Comparison of ENCODE assay signal across 17 mouse cellular contexts in genomic region chr11:106179711-106180448, GRCm38 (mm10). TPM values are rescaled to one million over a fixed set of nuclear protein-coding genes. Genes with fewer than 3 reads are reported as not detected.
DNase-seq lines count a peak whose midpoint lies in the region; ATAC-seq and TF ChIP-seq lines count a peak whose summit lies in the region.
"Had no signal": no experiment of that assay in that cellular context is flagged by ENCODE, and none has a peak within 500 bp of the region (broad histone marks: within the 10 kb centered on the region; RNA-seq: fewer than 3 reads in every experiment).

No protein-coding gene starts in this region.

- no peak overlapping the region for H3K4me2 ChIP-seq in forebrain, postnatal 0 days (ENCODE audit: low read depth)
- no peak overlapping the region for H3K4me2 ChIP-seq in forebrain, embryonic 13.5 days
- H3K4me2 ChIP-seq in liver, postnatal 0 days (ENCODE audit: low read depth, low read length), result no peak overlapping the region
- H3K4me2 ChIP-seq in liver, embryonic 11.5 days, result no peak overlapping the region
- H3K4me2 ChIP-seq: lung, embryonic 14.5 days; midbrain, embryonic 12.5 days; neural tube, embryonic 12.5 days had no signal

- DNase-seq in forebrain, postnatal 0 days, result no peak
- DNase-seq in liver, postnatal 0 days, result no peak
- DNase-seq in liver, embryonic 11.5 days (ENCODE audit: low spot score), result no peak
- DNase-seq in cerebellum, adult 8-10 months, result peak; percentile 70
- DNase-seq in B cell, adult 2 months, result no peak
- no peak for DNase-seq in ovary, postnatal 36 days (ENCODE audit: low spot score)
- DNase-seq: lung, embryonic 14.5 days; thymus, postnatal 25 days had no signal

- ATAC-seq in forebrain, postnatal 0 days, result peak; percentile 25; the same call in 1 of the 2 replicates
- ATAC-seq in forebrain, embryonic 13.5 days, result no peak
- peak; percentile 72; the same call in 1 of the 2 replicates for ATAC-seq in liver, postnatal 0 days
- no peak for ATAC-seq in liver, embryonic 11.5 days (replicated peaks; ENCODE audit: low FRiP score)
- 0 out of 2 replicates have a peak, but pooled peaks have one; percentile 19 for ATAC-seq in neutrophil, adult 5-6 weeks (ENCODE audit: extremely low read depth, insufficient number of reproducible peaks, low FRiP score, poor library complexity, severe bottlenecking)

- no peak overlapping the region for H3K27ac ChIP-seq in forebrain, postnatal 0 days (ENCODE audit: low read depth, low read length)
- H3K27ac ChIP-seq in forebrain, embryonic 13.5 days, result no peak overlapping the region
- H3K27ac ChIP-seq in liver, postnatal 0 days (ENCODE audit: low read depth), result no peak overlapping the region
- no peak overlapping the region for H3K27ac ChIP-seq in liver, embryonic 11.5 days (ENCODE audit: low read depth, low read length)
- H3K27ac ChIP-seq: kidney, postnatal 0 days; midbrain, embryonic 12.5 days; neural tube, embryonic 12.5 days had no signal

- WGBS in forebrain, postnatal 0 days, result 72% methylated on average over 7 of the region's 7 CpGs
- WGBS in forebrain, embryonic 13.5 days, result 82% methylated on average over 7 of the region's 7 CpGs
- WGBS in liver, postnatal 0 days (ENCODE audit: insufficient replicate concordance), result 70% methylated on average over 7 of the region's 7 CpGs
- WGBS in liver, embryonic 11.5 days, result 71% methylated on average over 7 of the region's 7 CpGs

- no peak overlapping the region for H3K9ac ChIP-seq in forebrain, postnatal 0 days
- H3K9ac ChIP-seq in forebrain, embryonic 13.5 days, result no peak overlapping the region
- H3K9ac ChIP-seq in liver, postnatal 0 days (replicated peaks), result no peak overlapping the region
- no peak overlapping the region for H3K9ac ChIP-seq in liver, embryonic 11.5 days (ENCODE audit: low read depth, low read length)
- H3K9ac ChIP-seq: lung, embryonic 14.5 days; midbrain, embryonic 12.5 days; neural tube, embryonic 12.5 days had no signal

- no peak for TF ChIP-seq CTCF in forebrain, postnatal 0 days (IDR thresholded peaks at IDR 0.05; ENCODE audit: low read depth)
- no peak for TF ChIP-seq CTCF in liver, postnatal 0 days (IDR thresholded peaks at IDR 0.05; ENCODE audit: low read depth)

- no peaks in the 10 kb centered on the region for H3K4me1 ChIP-seq in forebrain, postnatal 0 days (ENCODE audit: insufficient read depth)
- H3K4me1 ChIP-seq in forebrain, embryonic 13.5 days, result no peaks in the 10 kb centered on the region
- H3K4me1 ChIP-seq in liver, postnatal 0 days (ENCODE audit: insufficient read depth), result peaks cover 7% of the 10 kb centered on the region
- H3K4me1 ChIP-seq in liver, embryonic 11.5 days (replicated peaks; ENCODE audit: control insufficient read depth, insufficient read depth, low read length), result peaks cover 20% of the 10 kb centered on the region
- H3K4me1 ChIP-seq: midbrain, embryonic 12.5 days; neural tube, embryonic 12.5 days had no signal

- no peaks in the 10 kb centered on the region for H3K9me3 ChIP-seq in forebrain, postnatal 0 days (ENCODE audit: low read length)
- H3K9me3 ChIP-seq in forebrain, embryonic 13.5 days (replicated peaks), result no peaks in the 10 kb centered on the region
- no peaks in the 10 kb centered on the region for H3K9me3 ChIP-seq in liver, postnatal 0 days (ENCODE audit: low read length)
- H3K9me3 ChIP-seq in liver, embryonic 11.5 days (ENCODE audit: control insufficient read depth, low read length), result no peaks in the 10 kb centered on the region
- H3K9me3 ChIP-seq: midbrain, embryonic 12.5 days; neural tube, embryonic 12.5 days had no signal

- H3K27me3 ChIP-seq in forebrain, postnatal 0 days (ENCODE audit: insufficient read depth, low read length), result no peaks in the 10 kb centered on the region
- no peaks in the 10 kb centered on the region for H3K27me3 ChIP-seq in forebrain, embryonic 13.5 days
- H3K27me3 ChIP-seq in liver, postnatal 0 days (ENCODE audit: insufficient read depth, low read length), result no peaks in the 10 kb centered on the region
- no peaks in the 10 kb centered on the region for H3K27me3 ChIP-seq in liver, embryonic 11.5 days (replicated peaks; ENCODE audit: control insufficient read depth, insufficient read depth, low read length)
- H3K27me3 ChIP-seq: midbrain, embryonic 12.5 days; neural tube, embryonic 12.5 days had no signal

- H3K4me3 ChIP-seq in forebrain, postnatal 0 days (ENCODE audit: low read depth, low read length), result no peak overlapping the region
- H3K4me3 ChIP-seq in forebrain, embryonic 13.5 days, result no peak overlapping the region
- H3K4me3 ChIP-seq in liver, postnatal 0 days (ENCODE audit: low read depth, low read length), result no peak overlapping the region
- H3K4me3 ChIP-seq in liver, embryonic 11.5 days (ENCODE audit: low read depth, low read length), result no peak overlapping the region
- H3K4me3 ChIP-seq: midbrain, embryonic 12.5 days; neural tube, embryonic 12.5 days had no signal

- no peak for TF ChIP-seq EP300 in liver, postnatal 0 days (IDR thresholded peaks at IDR 0.05; ENCODE audit: low read depth)

- peaks cover 4% of the 10 kb centered on the region; the same call in 1 of the 2 replicates for H3K36me3 ChIP-seq in forebrain, postnatal 0 days (ENCODE audit: insufficient read depth)
- peaks cover 23% of the 10 kb centered on the region for H3K36me3 ChIP-seq in forebrain, embryonic 13.5 days (ENCODE audit: poor library complexity, severe bottlenecking)
- peaks cover 3% of the 10 kb centered on the region; the same call in 1 of the 2 replicates for H3K36me3 ChIP-seq in liver, postnatal 0 days (replicated peaks; ENCODE audit: insufficient read depth, low read length)
- no peaks in the 10 kb centered on the region for H3K36me3 ChIP-seq in liver, embryonic 11.5 days (ENCODE audit: control insufficient read depth, insufficient read depth, low read length)

RNA-seq across cellular contexts. Expression of gene Limd2, which starts 19.2 kb away (rescaled TPM):
- 83.9 and 85.0 TPM in 2 replicates for total RNA-seq in forebrain, postnatal 0 days (2014; rRNA removed)
- 171 and 189 TPM in 2 replicates for polyA plus RNA-seq in forebrain, postnatal 0 days (2015; fragmentation: Nextera tagmentation; extraction: Ambion mirVana)
- 253 and 279 TPM in 2 replicates for polyA plus RNA-seq in forebrain, embryonic 13.5 days (2015; fragmentation: Nextera tagmentation; extraction: Ambion mirVana)
- polyA plus RNA-seq in liver, postnatal 0 days (2015; fragmentation: Nextera tagmentation; extraction: Ambion mirVana), result 77.5 and 77.7 TPM in 2 replicates
- 172 and 182 TPM in 2 replicates for polyA plus RNA-seq in liver, embryonic 11.5 days (2014; fragmentation: Nextera tagmentation; extraction: Ambion mirVana)
- total RNA-seq in neutrophil, adult 5-6 weeks (2017), result 145 and 154 TPM in 2 replicates

RNA-seq across cellular contexts. Expression of gene Gm10840, which starts 19.2 kb away (rescaled TPM):
- total RNA-seq in forebrain, postnatal 0 days (2014; rRNA removed), result not detected in 2 replicates
- 0.67 and 0.82 TPM in 2 replicates for polyA plus RNA-seq in forebrain, postnatal 0 days (2015; fragmentation: Nextera tagmentation; extraction: Ambion mirVana)
- not detected in 2 replicates for polyA plus RNA-seq in forebrain, embryonic 13.5 days (2015; fragmentation: Nextera tagmentation; extraction: Ambion mirVana)
- polyA plus RNA-seq in liver, postnatal 0 days (2015; fragmentation: Nextera tagmentation; extraction: Ambion mirVana), result not detected in 2 replicates
- polyA plus RNA-seq in liver, embryonic 11.5 days (2014; fragmentation: Nextera tagmentation; extraction: Ambion mirVana), result not detected in 2 replicates
- total RNA-seq in neutrophil, adult 5-6 weeks (2017), result 2.4 and 4.1 TPM in 2 replicates
- total RNA-seq: adrenal gland, adult 18-20 months; common myeloid progenitor, adult 5-6 weeks; gastrocnemius, postnatal 4 days had no signal
- polyA plus RNA-seq: heart, postnatal 0 days; kidney, postnatal 0 days; lung, embryonic 14.5 days; neural tube, embryonic 12.5 days had no signal

RNA-seq across cellular contexts. Expression of gene Strada, which starts 22.1 kb away (rescaled TPM):
- total RNA-seq in forebrain, postnatal 0 days (2014; rRNA removed), result 23.4 and 34.8 TPM in 2 replicates
- 20.0 and 23.7 TPM in 2 replicates for polyA plus RNA-seq in forebrain, postnatal 0 days (2015; fragmentation: Nextera tagmentation; extraction: Ambion mirVana)
- polyA plus RNA-seq in forebrain, embryonic 13.5 days (2015; fragmentation: Nextera tagmentation; extraction: Ambion mirVana), result 33.4 and 33.5 TPM in 2 replicates
- 4.6 and 4.9 TPM in 2 replicates for polyA plus RNA-seq in liver, postnatal 0 days (2015; fragmentation: Nextera tagmentation; extraction: Ambion mirVana)
- 22.0 and 24.3 TPM in 2 replicates for polyA plus RNA-seq in liver, embryonic 11.5 days (2014; fragmentation: Nextera tagmentation; extraction: Ambion mirVana)
- 34.6 and 36.5 TPM in 2 replicates for total RNA-seq in neutrophil, adult 5-6 weeks (2017)

RNA-seq across cellular contexts. Expression of gene Ccdc47, which starts 36.3 kb away (rescaled TPM):
- total RNA-seq in forebrain, postnatal 0 days (2014; rRNA removed), result 29.4 and 41.0 TPM in 2 replicates
- 71.8 and 90.1 TPM in 2 replicates for polyA plus RNA-seq in forebrain, postnatal 0 days (2015; fragmentation: Nextera tagmentation; extraction: Ambion mirVana)
- polyA plus RNA-seq in forebrain, embryonic 13.5 days (2015; fragmentation: Nextera tagmentation; extraction: Ambion mirVana), result 78.6 and 83.9 TPM in 2 replicates
- 33.4 and 34.6 TPM in 2 replicates for polyA plus RNA-seq in liver, postnatal 0 days (2015; fragmentation: Nextera tagmentation; extraction: Ambion mirVana)
- 73.3 and 76.0 TPM in 2 replicates for polyA plus RNA-seq in liver, embryonic 11.5 days (2014; fragmentation: Nextera tagmentation; extraction: Ambion mirVana)
- 109 and 118 TPM in 2 replicates for total RNA-seq in neutrophil, adult 5-6 weeks (2017)

RNA-seq across cellular contexts. Expression of gene Ddx42, which starts 36.8 kb away (rescaled TPM):
- total RNA-seq in forebrain, postnatal 0 days (2014; rRNA removed), result 58.8 and 76.3 TPM in 2 replicates
- polyA plus RNA-seq in forebrain, postnatal 0 days (2015; fragmentation: Nextera tagmentation; extraction: Ambion mirVana), result 49.5 and 62.2 TPM in 2 replicates
- polyA plus RNA-seq in forebrain, embryonic 13.5 days (2015; fragmentation: Nextera tagmentation; extraction: Ambion mirVana), result 93.0 and 102 TPM in 2 replicates
- 15.9 and 17.8 TPM in 2 replicates for polyA plus RNA-seq in liver, postnatal 0 days (2015; fragmentation: Nextera tagmentation; extraction: Ambion mirVana)
- 63.3 and 68.2 TPM in 2 replicates for polyA plus RNA-seq in liver, embryonic 11.5 days (2014; fragmentation: Nextera tagmentation; extraction: Ambion mirVana)
- total RNA-seq in neutrophil, adult 5-6 weeks (2017), result 106 and 126 TPM in 2 replicates

Comparison
In these comparisons a context has a peak if more than half of its experiments do, and no peak if none do; other contexts are left out.
1. ATAC-seq: peak in forebrain, postnatal 0 days (single experiment), liver, postnatal 0 days (single experiment) and neutrophil, adult 5-6 weeks (single experiment); none in forebrain, embryonic 13.5 days (single experiment) and liver, embryonic 11.5 days (single experiment).